Mouse (Mus musculus) adrenal gland (tissue): ENCODE measurements at regions not wholly inside any gene's neighbourhood (a gene's known extent, or its start where the extent isn't known, plus 50 kb on each side); places are given as distances from the start of the nearest gene placed in this dataset.

Experiments used
- intact Hi-C: fragments of 180-260 bp; cut with DNase I; formaldehyde crosslinking; loops from one replicate; pipeline ENCODE4 v1.15.1; 2025

DNA sequence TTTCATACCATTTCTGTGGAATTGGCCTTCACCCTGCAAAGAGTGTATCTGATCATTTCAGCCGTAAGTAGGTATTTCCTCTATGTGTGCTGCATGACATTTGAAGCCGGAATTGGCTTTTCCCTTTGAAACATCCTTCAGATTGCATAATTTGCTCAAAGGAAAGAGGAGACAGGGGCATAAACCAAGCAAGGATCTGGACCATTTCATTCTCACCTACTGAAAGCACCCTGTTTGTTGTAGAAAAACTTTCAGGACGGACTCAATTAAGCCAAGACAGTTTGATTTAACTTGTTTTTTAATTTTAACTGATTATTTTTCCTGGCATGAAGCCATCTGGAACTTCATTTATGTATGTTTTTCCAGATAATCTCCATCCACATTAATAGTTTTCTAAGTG, 340.0 kb upstream of the Jag1 start:
- intact Hi-C loops = no loop called here

DNA sequence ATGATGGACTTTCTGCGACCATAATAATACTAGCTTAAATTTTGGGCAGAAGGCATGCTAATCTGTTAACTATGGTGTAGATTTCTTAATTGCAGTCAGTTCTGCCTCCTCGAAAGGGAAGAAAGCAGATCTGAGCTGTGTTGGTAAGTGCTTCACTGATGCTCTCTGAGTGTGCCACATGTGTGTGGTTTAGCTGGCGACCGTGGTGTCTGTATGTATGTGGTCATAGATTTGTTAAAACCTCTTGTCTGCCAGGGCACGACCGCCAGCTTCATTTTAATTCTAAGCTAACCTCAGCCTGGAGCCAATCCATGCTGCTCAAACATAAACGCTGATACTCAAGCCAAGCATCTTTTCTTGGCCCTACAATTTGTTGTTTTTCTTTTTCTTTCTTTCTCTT, 330.5 kb upstream of the Jag1 start:
- intact Hi-C loops = no loop called here

DNA sequence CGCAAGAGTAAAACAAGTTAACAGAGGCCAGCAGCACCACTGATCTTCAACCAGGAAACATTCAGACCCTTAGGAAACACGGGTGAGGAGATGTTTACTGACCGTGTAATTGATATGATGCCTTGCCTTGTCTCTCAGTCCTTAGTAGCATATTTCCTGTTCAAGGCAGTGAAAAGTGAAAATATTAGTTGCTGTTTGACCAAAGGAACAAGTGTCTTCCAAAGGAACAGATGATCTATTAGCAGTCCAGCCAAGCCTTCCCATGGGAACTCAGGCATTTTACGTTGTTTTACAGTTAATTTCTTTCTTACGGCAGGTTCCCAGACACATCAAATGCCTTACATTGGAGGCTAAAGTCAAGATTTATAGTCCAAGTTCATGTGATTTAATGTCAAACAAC, 321.3 kb upstream of the Jag1 start:
- intact Hi-C loops = no loop called here

DNA sequence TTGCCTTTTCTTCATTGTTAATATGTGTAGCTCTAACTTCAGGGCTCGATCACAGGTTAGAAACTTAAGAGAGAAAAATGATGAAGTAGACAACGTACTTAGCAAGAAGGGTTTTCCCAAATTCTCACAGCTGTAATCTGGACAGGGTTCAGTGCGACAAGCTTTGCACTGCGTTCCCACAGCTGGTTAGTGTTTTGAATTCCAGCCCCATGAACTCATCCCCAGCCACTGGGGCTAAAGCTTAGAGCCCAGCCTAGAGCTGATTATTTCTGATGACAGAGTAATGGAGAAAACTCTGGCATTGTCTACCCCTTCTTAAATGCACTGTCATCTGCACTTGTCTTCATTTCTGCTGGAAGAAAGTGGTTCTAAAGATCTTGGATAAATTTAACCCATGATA, 319.7 kb upstream of the Jag1 start:
- intact Hi-C loops = no loop called here

DNA sequence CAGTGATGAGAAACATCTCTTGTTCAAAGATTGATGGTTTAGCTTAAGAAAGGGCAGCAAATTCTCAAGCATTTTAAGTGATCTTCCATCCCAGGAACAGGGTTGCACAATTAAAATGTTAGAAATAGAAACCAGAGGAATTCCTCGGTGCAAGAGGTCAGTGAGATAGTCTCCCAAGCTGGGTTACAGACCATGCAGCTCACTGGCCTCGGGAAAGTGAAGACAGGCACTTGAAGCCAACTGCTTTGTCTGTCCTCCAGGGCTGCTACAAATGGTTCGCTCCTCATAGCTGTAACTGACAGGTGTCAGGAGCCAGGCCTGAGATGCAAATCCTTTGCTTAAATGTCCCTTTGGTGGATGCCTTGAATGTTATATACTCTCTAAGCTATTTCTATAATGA, 306.2 kb upstream of the Jag1 start:
- intact Hi-C loops = no loop called here

DNA sequence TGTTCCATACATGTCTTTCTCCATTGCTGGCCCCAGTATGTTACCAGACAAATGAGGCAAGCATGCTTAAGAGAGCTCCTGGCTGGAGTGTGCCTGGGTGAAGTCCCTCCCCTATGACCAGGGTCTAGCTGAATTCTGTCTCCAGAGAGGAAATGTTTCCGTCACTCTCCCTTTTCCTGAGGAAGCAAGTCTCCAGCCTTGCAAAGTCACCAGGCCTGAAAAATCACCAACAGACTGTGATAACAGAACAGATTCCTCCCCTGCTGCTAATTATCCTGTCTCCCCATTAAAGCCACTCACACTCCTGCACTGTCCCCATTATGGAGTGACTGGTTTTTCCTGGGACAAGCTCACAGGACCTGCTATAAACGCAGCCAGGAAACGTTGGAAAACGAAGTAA, 303.2 kb upstream of the Jag1 start:
- intact Hi-C loops = no loop called here

DNA sequence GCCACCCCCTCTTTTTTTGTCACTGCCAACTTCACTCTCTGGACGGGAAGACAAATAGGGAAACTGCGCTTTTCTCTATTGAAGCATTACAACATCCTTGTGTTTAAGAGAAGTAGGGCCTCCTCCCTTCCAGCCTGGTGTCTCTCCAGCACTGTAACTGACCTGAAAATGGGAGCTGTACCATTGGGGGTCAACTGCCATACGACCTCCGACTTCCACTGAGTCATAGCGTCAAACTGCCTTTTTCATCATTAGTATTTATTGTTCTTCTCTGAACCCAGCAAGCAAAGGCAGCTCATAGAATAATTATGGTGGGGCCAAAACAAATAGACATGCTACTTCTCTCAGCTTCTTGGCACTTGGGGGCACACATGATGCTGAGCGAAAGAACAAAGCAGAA, 301.2 kb upstream of the Jag1 start:
- intact Hi-C loops = no loop called here

DNA sequence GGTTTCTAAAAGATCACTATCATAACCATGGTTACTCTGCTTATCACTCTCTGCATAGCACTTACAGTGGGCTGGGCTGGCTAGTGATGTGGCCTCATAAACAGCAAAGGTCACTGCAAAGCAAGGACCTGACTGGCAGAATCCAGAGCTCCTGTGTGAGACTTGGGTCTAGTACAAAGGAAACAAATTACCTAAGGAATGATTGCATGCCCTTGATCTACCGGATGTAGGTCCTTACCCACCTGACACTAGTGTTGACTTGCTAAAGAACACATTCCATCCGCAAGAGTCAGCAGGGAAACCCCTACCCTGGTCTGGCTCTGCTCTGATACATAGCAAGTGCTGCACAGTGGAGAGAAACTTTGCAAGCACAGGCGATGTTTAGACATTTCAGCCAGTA, 297.0 kb upstream of the Jag1 start:
- intact Hi-C loops = no loop called here

DNA sequence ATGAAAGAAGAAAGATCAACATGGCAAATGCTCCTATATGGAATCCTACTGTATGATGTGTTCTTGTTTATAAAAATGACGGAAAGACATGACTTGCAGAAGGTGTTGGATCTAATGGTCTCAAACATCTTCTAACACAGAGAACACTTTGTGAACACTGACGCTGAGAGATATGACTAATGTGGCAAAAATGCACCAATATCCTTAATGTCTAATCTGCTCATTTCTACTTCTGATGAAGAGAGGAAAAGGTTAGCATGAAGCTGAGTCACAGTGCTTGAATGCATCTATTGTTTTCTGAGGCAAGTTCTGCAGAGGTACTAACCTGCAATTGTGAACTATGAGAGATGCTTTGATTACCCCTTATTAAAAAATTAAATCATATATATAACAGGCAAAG, 293.2 kb upstream of the Jag1 start:
- intact Hi-C loops = no loop called here

DNA sequence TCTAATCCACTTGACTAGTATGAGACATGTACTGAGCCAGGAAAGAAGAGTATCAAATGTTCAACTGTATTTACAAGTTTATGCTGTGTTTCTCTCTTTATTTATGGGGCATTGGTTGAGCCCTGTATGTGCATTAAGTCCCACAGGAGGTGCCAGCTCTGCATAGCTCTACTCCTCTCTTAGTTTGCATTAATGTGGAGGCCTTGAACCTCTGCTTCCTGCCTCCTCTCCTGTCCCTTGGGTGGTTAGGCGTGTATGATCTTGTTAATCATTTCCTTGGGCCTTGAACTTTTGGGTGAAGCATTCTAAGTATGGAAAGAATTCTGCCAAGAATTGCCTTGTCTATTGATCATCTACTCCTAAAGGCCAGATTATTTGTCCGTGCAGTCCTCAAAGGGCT, 291.9 kb upstream of the Jag1 start:
- intact Hi-C loops = no loop called here

DNA sequence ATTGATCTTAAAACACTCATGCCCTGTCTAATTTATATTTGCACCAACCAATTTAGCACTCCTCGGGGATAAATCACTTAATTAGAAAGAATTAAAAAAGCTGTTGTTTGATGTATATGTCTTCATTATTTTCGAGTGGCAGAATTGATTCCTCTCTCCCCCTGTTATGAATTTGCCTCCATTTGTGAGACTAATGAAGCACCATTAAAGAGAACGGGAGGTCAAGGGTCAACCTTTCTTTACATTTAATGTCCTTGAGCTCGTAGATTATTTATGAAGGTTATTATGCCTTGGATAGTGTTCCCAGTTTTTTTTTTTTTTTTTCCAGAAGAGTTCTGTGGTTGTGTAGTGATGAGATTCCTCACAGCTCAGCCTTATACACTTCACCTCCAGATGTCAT, 277.0 kb upstream of the Jag1 start:
- intact Hi-C loops = no loop called here

DNA sequence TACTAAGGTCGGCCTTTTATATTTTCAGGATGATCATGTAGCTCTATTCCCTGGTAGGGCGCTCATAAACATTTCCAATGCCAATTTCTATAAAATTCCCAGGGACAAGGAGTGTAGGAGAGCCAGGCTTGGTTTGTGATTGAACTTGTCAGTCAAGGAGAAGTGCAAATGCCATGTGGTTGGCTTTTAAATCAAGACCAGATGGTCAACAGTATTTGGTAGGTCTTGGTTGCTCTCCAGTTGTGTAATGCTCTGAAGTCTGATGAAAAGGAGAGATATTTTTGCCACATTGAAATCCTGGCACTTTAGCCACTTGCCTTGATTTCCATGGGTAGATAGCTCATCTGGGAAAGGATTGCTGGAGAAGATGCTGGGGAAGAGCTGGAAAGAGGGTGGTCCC, 263.4 kb upstream of the Jag1 start:
- intact Hi-C loops = no loop called here

DNA sequence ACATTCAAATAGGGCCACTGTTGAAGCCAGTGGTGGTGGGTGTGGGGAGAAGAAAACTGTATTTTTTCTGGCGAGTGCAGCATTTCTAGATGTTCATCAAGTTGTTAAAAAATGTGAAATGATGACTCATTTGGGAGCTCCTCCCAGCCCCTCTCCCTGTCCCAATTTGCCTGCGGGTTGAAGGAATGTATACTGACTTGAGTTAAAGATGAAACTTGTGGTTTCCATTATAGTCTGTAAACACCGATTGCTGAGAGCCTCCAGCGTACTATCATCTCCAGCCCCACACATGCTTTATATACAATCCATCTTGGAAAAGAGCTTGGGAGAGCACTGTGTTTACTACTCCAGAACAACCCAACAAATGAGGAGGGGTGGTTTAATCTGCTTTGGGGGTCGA, 258.9 kb upstream of the Jag1 start:
- intact Hi-C loops = no loop called here

DNA sequence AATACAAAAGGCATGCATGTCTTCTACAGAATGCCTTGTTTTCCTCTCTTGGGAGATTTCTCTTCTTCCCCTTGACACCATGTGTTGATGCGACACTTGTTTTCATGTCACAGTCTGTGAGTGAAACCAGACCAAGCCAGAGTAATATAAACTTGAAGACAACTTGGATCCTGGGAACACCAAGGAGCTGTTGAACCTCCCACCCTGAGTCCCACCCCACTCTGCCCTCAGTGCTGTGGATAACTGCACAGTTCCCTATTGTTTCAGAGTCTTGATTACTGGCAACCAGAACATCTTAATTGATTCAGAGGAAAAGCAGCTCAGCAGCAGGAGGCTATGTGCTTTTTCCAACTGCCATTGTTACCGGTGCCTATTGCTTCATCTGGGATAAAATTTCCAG, 254.6 kb upstream of the Jag1 start:
- intact Hi-C loops = no loop called here

DNA sequence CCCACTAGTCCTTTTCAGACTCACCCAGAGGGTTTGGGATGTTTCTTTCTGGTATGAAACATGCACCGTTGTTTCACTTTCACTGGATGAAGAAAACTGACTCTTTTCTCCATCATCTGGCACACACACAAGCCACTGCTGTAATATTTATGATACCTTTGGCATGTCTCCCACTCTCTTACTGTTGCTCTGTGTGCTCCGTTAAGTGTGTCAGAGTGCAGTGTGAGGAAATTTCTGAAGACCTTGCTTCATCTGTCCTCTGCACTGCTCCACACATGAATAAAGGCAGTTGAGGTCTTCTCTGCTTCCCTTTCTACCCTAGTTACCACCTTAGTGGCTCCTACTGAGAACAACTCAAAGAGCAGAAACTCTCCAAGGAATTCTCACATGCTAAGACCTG, 246.6 kb upstream of the Jag1 start:
- intact Hi-C loops = no loop called here

DNA sequence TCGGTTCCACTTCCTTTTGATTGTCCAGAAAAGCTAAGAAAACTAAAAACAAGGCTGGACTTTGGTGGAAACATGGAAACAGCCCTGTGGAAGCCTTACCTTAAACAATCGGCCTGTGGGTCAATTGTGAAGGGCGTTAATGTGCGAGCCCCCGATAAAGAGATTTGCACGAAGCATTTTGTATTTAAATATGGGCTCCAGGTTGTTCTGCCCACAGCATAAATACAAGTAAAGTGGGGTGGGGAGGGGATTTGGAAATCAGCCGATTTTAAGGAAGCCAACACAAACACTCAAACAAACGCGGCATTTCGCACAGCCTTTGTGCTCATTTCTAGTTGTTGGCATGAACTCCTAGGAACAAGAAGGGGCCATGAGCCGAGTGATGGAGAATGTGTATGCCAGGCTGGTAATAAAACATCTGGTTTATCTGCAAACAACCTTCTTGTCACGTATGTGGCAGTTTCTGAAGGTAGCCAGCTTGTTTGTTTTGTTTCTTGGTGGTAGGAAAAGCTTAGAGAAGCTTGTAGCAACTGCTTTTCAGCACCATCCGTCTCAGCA, 240.8 kb upstream of the Jag1 start:
- intact Hi-C loops = no loop called here

DNA sequence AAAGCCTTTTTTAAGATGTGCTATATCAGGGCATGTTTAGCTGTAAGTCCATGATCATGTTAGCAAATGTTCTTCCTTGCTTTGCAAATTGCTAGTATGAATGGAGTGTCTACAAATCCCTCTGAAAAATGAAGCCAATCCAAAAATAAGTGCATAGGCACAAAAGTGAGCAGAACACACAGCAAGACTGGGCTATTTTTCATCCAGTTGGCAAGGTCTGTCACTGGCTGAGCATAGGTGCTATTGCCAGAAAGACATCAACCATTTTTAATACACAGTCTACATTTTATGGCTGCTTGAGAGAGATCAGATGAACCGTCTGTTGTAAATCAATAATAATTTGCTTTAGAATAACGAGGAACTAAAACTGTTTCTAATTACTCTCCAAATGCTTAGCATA, 227.3 kb upstream of the Jag1 start:
- intact Hi-C loops = no loop called here

DNA sequence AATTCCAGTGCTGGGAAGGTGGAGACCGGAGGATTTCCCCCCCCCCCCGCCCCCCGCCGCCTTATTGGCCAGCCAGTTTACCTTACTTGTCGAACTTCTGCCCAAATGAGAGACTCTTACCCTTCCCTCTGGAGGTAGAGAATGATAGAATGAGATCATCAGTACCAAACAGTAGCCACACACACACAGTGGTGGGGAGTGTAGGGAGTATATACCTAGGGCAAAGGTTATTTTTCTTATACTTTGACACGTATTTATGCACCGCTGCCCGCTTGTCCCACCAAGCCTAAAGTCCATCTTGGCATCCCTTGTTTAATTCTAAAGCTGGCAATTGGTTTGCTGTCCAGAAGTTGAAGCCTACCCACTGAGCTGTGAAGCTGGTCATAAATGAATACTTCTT, 213.6 kb upstream of the Jag1 start:
- intact Hi-C loops = no loop called here

DNA sequence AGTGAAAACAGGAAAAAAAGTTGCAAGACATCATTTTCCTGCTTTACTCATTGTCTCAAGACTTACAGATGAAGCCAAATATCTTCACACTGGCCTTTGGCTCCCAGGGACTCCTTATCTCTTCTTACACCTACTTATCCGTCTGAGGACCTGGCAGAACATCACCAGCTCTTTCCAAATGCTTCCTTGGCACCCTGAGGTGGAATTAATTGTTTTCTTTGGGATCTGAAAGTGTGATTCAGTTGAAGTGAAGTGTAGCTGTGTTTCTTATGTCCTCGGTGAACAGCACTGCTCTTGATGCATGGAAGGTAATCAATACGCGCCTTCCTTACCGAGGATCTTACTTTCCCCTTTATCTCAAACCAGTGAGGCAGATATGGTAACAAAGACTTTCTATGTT, 207.0 kb upstream of the Jag1 start:
- intact Hi-C loops = no loop called here

DNA sequence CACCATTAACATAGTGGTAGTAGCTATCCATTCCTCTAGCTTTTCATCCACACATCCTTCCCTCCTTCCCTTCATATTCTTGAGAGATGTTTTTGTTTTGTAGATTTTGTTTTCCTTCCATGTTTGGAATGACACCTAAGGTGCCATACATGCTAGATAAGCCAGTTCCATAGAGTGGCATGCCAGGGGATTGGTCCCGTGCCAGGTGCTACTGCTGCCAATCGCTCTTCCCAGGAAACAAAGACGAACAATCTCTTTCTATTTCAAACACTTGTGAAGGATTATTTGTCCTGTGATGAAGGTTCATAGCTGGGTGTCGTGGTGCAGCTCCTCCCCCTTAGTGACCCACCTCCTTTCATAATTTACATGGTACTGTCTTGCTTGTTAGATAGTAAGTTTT, 194.1 kb upstream of the Jag1 start:
- intact Hi-C loops = no loop called here

DNA sequence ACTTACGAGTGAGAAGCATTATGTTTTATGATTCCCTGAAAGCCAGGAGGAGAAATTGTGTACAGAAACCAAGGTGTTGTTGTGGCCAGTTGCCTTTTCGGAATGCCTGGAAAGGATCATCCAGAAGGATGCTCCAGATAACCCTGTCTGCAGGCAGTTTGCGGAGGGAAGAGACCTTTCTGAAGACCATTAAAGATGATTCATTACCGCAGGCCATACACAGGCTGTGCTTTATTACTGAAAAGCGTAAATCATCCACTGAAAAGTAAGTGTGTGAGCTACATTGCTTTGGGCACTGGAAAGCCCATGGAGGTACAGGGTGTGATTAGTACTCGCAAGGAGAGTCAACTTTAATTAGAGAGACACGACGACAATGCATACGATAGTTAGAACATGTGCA, 191.7 kb upstream of the Jag1 start:
- intact Hi-C loops = no loop called here

DNA sequence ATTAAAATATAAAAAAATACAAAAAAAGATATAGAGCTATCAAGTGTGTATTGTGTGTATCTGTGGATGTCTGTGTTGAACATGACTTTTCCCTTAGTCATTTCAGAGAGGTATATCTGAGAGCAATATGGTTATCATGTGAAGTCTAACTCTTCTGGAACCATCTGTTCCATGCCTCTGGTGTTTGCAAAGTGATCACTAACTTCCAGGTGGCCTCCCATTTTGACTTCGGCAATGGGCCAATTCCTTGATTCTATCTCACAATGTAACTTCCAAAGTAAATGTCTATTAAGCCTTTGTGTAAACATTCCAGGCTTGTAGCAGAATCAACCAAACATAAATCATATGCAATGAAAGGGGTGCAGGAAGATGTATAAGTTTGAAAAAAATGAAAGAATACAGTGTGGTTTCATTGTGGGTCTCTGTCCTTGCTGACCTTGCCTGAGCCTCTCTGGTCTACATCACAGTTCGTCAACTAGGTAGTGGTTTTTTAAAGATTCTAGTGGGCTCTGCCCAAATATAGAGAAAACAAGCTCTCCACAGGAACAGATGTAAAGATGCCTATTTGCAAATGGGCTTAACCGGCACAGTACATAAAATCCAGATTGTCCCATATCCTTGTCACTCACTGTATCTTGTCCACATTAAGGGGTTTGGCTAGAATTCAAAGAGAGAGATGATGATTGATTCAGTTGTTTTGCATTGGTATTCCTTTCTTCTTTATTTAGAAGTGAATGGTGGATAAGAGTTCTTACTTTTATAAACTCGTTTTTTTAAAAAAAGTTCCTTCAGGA, 185.2 kb upstream of the Jag1 start:
- intact Hi-C loops = no loop called here

DNA sequence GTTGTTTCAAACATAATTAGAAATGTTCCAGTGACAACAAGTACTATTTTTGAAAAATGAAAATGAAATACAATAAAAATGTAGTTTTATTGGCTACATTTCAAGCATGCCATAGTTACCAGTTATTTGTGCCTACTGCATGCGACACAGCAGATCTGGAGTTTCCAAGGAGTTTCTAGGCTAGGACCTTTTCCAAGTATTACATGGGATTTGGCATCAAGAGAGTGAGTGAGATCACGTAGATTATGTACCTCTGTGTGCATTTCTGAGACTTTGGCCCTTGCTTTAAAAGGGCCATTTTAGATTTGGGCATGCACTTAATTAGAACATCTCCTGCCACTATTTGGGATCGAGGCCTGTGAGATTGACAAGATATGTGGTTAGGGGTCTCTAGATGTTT, 172.8 kb upstream of the Jag1 start:
- intact Hi-C loops = no loop called here
